Mouse (Mus musculus) erythroblast, embryonic 14.5 days (primary cell): ENCODE data around the gene Pik3cb.

Source experiments
- GATA1 ChIP-seq: IDR thresholded peaks from 2 replicates; pipeline ENCODE4 v1.6.1; 2012; ENCODE audit warnings: low read length, inconsistent platforms, mixed read lengths
- TAL1 ChIP-seq: IDR thresholded peaks from 3 replicates; pipeline ENCODE4 v1.6.1; 2012; ENCODE audit warnings: low read length, inconsistent platforms, mixed read lengths

GRCm38 (mm10) chr9:99098482-99099129 is 41.8 kb downstream of the Pik3cb start:
- TF ChIP-seq GATA1, result no peak
- no peak for TF ChIP-seq TAL1
